Mouse (Mus musculus) small intestine, adult 2 months (tissue): ENCODE data around the gene Zdhhc9. TPM values are rescaled to one million over a fixed set of nuclear protein-coding genes. Genes with fewer than 3 reads are reported as not detected.

Experiments
- H3K27ac ChIP-seq: fragments of 200-500 bp; 2 replicates; pipeline ENCODE4 v1.5.1; 2012; ENCODE audit warnings: low read depth, low read length, control low read depth, inconsistent platforms; ENCODE audit not compliant: insufficient read depth
- H3K27me3 ChIP-seq: fragments of 200-500 bp; 2 replicates; pipeline ENCODE4 v1.6.1; 2012; ENCODE audit warnings: mild to moderate bottlenecking, moderate library complexity, low read length, inconsistent platforms; ENCODE audit not compliant: control insufficient read depth, insufficient read depth
- H3K36me3 ChIP-seq: fragments of 200-500 bp; 2 replicates; pipeline ENCODE4 v1.6.1; 2012; ENCODE audit warnings: mild to moderate bottlenecking, low read length, control low read depth, inconsistent platforms; ENCODE audit not compliant: control insufficient read depth, insufficient read depth
- H3K4me1 ChIP-seq: fragments of 200-500 bp; 2 replicates; pipeline ENCODE4 v1.6.1; 2012; ENCODE audit warnings: low read length, inconsistent platforms, mixed read lengths; ENCODE audit not compliant: control insufficient read depth, insufficient read depth, insufficient read length
- H3K4me3 ChIP-seq: fragments of 200-500 bp; 2 replicates; pipeline ENCODE4 v1.5.1; 2012; ENCODE audit warnings: low read depth, mild to moderate bottlenecking, control low read depth, inconsistent platforms, low read length, moderate library complexity
- CTCF ChIP-seq: fragments of 200-500 bp; IDR thresholded peaks from 2 replicates; pipeline ENCODE4 v1.5.1; 2012; ENCODE audit warnings: low read depth, mild to moderate bottlenecking, control low read depth, inconsistent platforms, low read length, moderate library complexity, mixed read lengths; ENCODE audit not compliant: insufficient replicate concordance, insufficient read length; ENCODE audit errors: extremely low read depth
- POLR2A ChIP-seq: fragments of 200-500 bp; IDR thresholded peaks from 2 replicates; pipeline ENCODE4 v1.6.1; 2012; ENCODE audit warnings: low read depth, mild to moderate bottlenecking, control low read depth, inconsistent platforms, low read length, moderate library complexity
- WGBS: fragments of 180-500 bp; shearing (Covaris S2); methylation state at CpG from one replicate; pipeline ENCODE4 v1.1.7; 2018; 5-methylcytosine and 5-hydroxymethylcytosine counted together
- polyA plus RNA-seq: library from polyadenylated mRNA; depleted of rRNA; stranded (reverse); fragments of >200 nt; gene quantifications from 2 replicates; pipeline ENCODE4 v1.2.3, GENCODE M21; 2012; rRNA removed

The Zdhhc9 gene
- polyA plus RNA-seq, 1 experiment, result 36.2 TPM

DNA sequence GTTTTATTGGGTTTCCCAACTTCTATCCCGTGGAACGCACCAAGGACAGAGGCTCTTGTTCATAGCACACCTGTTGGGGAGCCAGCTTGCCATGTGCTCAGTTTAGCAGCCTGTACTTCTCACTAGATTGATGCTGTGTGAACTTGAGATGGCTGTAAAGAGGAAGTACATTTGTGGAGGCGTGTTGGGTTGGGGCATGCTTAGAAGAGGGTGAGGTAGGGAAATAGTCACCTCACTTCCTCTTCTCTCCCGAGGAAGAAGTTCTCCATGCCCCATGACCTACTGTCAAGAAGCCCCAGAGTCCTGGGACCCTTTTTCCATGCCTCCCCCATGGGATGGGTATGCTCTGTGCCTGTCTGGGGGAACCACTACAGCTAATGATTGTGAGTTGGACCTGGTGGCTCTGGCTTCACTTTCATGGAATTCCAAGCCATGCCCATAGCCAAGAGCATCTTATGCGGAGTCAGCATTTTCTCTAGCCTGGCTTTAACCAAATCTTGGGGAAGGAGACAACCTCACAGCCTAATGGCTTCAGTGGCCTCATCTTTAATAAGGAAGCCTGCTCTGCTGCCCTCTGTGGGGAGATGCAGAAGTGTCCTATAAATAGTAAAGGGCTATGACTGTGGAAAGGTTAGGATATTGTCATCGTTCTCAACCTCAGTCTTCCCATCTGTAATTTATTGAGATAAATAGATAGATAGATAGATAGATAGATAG lies 81.0 kb downstream of the Zdhhc9 start:
- no peak overlapping the region for H3K4me3 ChIP-seq
- H3K27me3 ChIP-seq, result no peaks in the 10 kb centered on the region
- H3K27ac ChIP-seq, result no peak overlapping the region
- 66% methylated on average over 6 of the region's 6 CpGs for WGBS
- H3K36me3 ChIP-seq, result peaks cover 6% of the 10 kb centered on the region
- TF ChIP-seq CTCF (no peak), POLR2A (no peak)
- no peaks in the 10 kb centered on the region for H3K4me1 ChIP-seq

DNA sequence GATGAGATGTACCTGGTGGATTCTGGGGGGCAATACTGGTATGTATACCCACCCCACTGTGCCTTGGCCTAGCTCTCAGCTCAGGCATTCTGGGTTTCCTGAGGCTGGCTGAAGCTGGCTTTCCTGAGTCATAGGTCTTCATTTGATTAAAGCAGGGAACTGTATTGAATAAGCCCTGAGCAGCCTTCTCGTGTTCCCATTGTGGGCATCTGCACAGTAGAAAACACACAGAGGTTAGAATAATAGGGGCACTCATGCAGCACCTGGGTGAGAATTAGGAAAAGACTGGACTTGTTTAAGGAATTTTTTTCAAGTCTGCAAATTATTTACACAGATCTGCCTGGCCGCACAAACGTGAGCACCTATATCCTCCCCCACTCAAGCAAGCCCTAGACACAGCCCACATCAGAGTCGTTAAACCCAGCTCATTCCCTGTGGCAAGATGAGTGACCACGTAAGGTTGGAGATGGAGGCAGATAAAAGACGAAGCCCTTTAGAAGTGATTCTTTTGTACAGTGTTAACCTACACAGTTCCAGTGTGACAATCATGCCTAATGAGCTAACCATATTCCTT lies 81.7 kb downstream of the Zdhhc9 start:
- H3K27ac ChIP-seq, result no peak overlapping the region
- no peak overlapping the region for H3K4me3 ChIP-seq
- 82% methylated on average over 6 of the region's 6 CpGs for WGBS
- no peak for TF ChIP-seq POLR2A
- no peak for TF ChIP-seq CTCF
- H3K27me3 ChIP-seq, result no peaks in the 10 kb centered on the region
- H3K4me1 ChIP-seq, result no peaks in the 10 kb centered on the region
- H3K36me3 ChIP-seq, result peaks cover 6% of the 10 kb centered on the region

DNA sequence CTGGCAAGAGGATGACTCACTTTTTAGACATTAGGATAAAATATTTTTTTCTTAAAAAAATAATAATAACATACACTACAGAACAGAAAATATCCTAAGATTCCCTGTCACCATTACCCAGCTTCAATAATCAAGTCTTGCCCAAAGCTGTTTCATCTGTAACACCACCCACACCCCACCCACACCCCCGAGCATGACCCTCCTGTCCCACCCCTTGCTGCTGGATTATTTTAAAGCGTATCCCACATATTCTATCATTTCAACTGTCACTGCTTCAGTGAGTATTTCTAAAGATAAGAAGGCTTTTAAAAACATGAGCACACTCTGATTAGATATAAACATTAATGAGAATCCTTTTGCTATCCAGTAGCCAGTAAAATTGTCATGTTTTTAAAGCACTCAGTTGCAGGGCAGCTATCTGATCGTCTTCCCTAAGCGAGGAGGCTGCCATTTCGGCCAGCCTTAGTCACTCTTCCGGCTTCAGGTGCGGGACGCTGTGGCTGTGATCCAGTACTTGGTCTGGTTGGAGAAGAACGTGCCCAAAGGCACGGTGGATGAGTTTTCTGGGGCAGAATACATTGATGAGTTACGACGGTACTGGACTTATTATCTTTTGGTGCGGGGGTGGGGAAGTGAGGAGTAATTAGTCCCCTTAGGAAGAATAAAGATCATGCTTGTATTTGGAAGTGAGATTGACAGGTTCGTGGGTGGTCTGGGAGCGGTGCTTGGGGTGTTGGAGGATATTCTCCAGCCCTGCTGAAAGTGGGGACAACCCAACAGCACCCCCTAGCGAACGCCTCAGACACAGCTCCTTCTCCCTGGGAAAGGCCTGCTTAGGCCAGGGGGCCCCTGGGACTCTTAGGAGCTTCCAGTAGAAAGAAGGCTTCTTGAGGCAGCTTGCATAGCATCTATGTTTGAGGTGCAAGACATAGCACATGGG lies 84.3 kb downstream of the Zdhhc9 start:
- Histone ChIP-seq H3K27ac (no peak overlapping the region), H3K4me1 (no peaks in the 10 kb centered on the region), H3K4me3 (no peak overlapping the region), H3K27me3 (no peaks in the 10 kb centered on the region), H3K36me3 (peaks cover 4% of the 10 kb centered on the region; the same call in 1 of the 2 replicates)
- 30% methylated on average over 17 of the region's 17 CpGs for WGBS
- TF ChIP-seq POLR2A (no peak), CTCF (peak; percentile 65; the same call in 1 of the 2 replicates)

Other genes starting within 250 kb of the Zdhhc9 start
- 0.74 and 0.79 TPM in 2 replicates for gene Apln, start 174.0 kb downstream of the Zdhhc9 start, polyA plus RNA-seq
- 8.0 and 170 TPM in 2 replicates for gene Xpnpep2, start 100.2 kb downstream of the Zdhhc9 start, polyA plus RNA-seq
- 4.2 and 6.6 TPM in 2 replicates for gene Sash3, start 62.4 kb downstream of the Zdhhc9 start, polyA plus RNA-seq
- gene Utp14a, start 48.0 kb upstream of the Zdhhc9 start, polyA plus RNA-seq, result 0.51 and 0.56 TPM in 2 replicates
- gene Bcorl1, start 132.5 kb upstream of the Zdhhc9 start, polyA plus RNA-seq, result 4.4 and 6.8 TPM in 2 replicates